Mouse (Mus musculus) heart, postnatal 14 days (tissue): Measurements from ENCODE around the gene Tpst1. TPM values are rescaled to one million over a fixed set of nuclear protein-coding genes. Genes with fewer than 3 reads are reported as not detected.

Experiments
- DNase-seq, 2 experiments: peaks; one replicate each; pipeline ENCODE4 v3.0.0; 2021 to 2022
- intact Hi-C: fragments of 180-260 bp; cut with DNase I; formaldehyde crosslinking; loops from one replicate; pipeline ENCODE4 v1.15.1; 2025
- total RNA-seq, 2 experiments: library from RNA; stranded (reverse); gene quantifications; 2 replicates each; pipeline ENCODE4 v1.2.3; 2021

The Tpst1 gene
- total RNA-seq, 2 experiments from 2014 or later, result 15.7 to 16.9 TPM

DNA sequence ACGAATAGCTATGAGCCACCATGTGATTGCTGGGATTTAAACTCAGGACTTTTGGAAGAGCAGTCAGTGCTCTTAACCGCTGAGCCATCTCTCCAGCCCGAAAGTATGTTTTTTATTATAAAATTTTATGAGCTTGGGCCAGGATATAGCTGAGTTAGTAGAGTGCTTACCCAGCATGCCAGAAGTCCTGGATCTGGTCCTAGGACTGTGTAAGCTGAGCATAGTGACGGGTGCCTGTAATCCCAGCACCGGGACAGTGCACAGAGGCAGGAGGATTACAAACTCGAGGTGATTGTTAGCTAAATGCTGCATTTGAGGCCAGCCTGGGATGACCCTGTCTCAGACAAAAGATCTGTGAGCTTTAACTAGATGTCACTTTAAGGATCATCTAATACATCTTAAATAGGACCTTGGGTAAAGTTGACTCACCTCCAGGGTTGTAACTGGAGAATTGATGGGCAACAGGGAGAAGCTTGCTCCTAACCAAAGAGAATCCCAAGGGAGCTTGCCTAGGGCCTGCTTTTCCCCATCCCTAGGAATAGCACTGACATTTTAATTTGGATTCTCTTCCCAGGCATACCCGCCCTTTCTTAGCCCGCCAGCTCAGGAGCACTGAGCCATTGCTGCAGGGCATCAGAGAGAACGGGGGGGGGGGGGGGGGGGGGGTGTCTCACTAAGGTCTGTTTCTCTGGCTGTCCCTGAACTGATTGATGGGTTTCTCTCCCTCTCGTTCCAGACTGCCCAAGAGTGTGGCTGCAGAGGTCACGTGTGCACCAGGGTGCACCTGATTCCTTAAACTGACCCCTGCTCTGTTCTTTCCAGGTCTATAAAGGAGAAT, 55.8 kb downstream of the Tpst1 start:
- intact Hi-C loops, result no loop called here
- no peak for DNase-seq

DNA sequence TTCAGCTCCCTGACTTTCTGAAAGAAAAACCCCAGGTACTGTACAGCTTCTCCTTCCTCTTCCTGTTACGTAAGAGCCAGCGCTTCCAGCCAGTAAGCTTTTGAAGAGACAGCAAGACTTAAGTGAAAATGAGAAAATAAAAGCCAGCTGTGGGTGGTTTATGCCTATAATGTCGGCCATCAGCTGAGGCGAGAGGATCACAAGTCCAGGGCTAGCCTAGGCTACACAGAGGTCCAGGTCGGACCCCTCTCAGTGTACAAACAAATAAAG, 56.3 kb downstream of the Tpst1 start:
- intact Hi-C loops, result no loop called here
- no peak for DNase-seq

DNA sequence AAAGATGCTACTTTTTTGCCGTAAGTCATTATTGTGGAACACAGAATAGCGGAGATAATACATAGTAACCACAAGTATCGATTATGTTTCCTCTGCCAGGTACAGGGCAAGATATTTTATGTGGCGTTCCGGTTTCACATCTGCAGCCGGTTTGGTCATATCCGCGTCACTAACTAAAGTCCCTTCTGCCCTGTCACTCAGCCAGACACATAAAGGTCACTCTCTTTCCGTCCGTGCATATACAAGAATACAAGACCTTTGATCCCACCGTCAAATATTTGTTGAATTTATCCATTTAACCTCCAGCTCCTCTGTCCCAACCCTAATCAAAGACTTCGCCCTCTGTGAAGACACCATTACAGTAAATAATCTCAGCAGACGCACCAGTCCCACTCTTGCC, 63.5 kb downstream of the Tpst1 start:
- DNase-seq, result no peak
- intact Hi-C loops, result loop anchor here (5.0 kb wide), 1 partner anchor 54 kb away; no protein-coding TSS in a partner anchor

DNA sequence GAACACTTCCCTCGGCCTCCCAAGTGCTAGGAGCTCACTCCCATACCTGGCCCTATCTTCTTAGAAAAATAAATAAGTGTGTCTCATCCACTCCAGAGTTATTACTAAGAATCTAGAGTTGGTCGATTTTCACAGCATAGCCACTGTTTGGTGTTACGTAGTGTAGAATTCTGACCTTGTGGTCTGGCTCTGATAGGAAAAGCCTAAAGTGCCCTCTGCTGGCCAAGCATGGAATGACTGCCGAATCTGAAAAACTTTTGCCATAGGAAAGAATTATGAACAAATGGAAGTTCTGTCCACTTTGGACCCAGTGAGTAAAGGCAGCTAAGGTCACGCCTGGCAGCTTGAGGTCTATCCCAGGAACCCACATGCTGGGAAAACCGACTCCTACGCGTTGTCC, 66.3 kb downstream of the Tpst1 start:
- intact Hi-C loops, result loop anchor here (1.0 to 5.0 kb wide), 3 partner anchors 15 to 95 kb away; no protein-coding TSS in a partner anchor
- peak; percentile 81 to 87 for DNase-seq

DNA sequence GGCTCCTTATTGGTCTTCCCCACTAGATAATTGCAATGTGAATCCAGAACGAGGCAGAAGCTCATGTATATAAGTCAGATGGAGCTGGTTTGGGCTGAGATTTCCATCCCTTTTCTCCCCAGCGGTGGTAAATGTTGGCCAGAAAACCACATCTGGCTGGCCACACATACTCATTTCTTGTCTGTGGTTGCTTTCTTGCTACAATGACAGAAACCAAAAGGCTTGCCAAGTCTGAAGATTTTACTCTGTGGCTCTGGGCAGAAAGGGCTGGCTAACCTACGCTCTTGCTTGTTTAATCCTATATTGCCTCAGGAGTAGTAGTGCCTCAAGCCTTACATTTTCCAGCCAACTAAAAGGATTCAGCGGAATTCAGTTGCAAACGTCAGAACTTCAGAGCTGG, 68.0 kb downstream of the Tpst1 start:
- DNase-seq, result no peak
- intact Hi-C loops, result loop anchor here (5.0 kb wide), 1 partner anchor 119 kb away; no protein-coding TSS in a partner anchor

DNA sequence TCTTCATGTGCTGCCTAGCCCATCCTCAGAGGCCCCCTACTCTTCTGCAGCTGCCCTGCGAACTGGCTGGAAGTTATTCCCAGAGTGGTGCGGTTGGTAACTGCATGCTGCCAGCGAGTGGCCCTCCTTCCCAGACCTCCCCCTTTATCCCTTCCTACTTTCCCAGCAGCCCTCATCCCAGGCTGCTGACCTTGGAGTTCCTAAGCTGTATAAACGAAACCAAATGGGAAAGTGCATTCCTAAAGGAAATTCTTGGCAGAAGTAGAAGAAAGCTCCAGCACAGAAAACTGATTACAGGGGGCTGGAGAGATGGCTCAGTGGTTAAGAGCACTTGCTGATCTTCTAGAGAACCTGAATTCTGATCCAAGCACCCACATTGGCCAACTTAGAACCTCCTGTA, 68.9 kb downstream of the Tpst1 start:
- intact Hi-C loops, result loop anchor here (5.0 kb wide), 1 partner anchor 120 kb away; no protein-coding TSS in a partner anchor
- DNase-seq, result no peak

DNA sequence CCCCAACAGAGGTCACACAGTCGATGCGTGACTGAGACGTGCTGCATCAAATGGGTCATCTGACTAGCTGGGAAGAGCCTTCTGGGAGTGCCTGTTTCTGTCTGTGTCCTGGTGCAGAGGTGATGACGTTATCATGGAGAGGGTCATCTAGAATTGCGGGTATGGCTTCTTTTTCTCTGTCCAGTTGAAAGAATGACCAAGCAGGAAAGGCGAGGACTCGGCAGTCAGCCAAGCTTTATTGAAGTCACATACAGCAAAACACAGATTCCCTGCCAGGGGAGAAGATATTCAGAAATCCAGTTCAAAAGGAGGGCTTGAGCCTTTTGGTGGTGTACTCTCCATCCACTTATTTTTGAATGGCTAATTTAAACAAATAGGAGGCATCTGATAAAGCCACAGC, 70.0 kb downstream of the Tpst1 start:
- DNase-seq, result no peak
- intact Hi-C loops, result loop anchor here (5.0 kb wide), 1 partner anchor 121 kb away; no protein-coding TSS in a partner anchor

DNA sequence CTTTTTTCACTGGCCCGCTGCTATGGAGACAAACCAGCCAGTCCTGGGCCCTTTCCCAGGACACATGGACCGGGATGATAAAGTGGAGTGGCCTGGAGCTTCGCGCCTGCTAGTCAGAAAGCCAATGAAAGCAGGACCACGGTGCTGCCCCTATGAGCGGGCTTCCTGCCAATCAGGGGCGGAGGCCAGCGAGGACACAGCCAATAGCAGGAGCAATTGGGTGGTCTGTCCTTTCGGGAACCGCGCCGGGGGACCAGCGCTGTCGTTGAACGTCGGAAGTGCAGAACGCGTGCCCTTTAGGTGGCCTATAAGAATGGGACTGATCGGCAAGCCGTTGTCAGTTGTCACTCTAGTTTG, 70.8 kb downstream of the Tpst1 start:
- peak; percentile 76 to 79 for DNase-seq
- intact Hi-C loops, result loop anchor here (5.0 kb wide), 1 partner anchor 122 kb away; no protein-coding TSS in a partner anchor

DNA sequence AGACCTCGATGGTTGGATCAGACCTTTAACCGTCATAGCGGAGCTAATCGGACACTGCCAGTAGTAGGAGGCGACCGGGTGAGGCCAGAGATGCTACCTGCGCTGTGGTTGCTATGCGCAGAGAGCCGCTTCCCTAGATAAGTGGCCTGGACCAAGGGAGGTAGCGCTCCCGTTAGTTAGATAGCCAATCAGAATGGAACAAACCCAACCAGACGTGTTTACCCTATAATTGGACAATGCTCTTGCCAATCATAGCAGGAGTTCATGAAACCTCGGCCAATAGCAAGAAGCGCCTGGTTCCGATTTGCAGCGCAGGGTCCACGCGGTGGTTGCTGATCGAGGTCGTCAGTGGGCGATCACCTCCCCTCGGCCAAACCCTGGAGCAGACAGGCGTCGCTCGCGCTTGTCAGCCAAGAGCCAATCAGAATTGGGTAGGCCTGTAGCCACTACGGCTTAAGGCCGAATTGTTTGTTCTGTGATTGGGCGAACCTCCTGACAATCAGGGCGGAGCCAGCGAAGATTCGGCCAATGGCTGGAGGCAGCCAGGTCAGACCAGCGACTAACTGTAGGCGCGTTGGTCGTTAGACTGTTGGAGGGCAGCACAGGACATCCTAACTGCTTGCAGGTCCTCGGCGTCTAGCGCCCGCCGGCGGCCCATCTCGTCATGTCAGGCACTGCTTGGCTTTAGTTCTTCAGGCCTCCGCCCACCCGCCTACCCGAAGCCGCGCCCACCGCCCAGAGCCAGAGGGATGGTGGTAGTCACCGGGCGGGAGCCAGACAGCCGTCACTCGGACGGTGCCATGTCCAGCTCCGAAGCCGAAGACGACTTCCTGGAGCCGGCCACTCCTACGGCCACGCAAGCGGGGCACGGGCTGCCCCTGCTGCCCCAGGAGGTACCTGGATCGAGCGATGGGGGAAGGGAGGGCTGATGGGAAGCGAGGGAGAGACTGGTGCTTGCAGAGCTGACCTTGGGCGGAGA, 71.5 kb downstream of the Tpst1 start, which contains the start of gene Kctd7:
Kctd7 (plus strand) TSS at position 528 of the 979 bp plus-strand sequence.
- peak; percentile 94 to 95 for DNase-seq
- intact Hi-C loops, result loop anchor here (5.0 kb wide), 1 partner anchor 122 kb away; no protein-coding TSS in a partner anchor

DNA sequence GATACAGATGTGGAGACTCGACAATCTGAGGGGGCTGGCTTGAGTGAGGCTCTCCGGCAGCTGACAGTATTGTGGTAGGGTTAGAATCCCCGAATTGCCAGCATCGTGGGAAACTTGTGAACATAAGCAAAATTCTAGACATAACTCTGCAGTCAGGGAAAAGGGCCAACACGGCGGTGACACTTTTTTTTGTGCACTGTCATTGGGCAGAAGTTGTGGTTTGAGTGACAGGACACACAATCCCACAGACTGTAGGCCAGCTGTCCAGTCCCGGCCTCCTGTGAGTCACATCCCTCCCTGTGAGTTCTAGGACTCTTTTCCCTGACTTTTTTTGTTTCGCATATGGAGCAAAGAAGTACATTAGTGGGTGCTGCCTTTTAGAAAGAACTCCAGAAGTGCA, 72.8 kb downstream of the Tpst1 start:
- intact Hi-C loops, result no loop called here
- DNase-seq, result no peak

DNA sequence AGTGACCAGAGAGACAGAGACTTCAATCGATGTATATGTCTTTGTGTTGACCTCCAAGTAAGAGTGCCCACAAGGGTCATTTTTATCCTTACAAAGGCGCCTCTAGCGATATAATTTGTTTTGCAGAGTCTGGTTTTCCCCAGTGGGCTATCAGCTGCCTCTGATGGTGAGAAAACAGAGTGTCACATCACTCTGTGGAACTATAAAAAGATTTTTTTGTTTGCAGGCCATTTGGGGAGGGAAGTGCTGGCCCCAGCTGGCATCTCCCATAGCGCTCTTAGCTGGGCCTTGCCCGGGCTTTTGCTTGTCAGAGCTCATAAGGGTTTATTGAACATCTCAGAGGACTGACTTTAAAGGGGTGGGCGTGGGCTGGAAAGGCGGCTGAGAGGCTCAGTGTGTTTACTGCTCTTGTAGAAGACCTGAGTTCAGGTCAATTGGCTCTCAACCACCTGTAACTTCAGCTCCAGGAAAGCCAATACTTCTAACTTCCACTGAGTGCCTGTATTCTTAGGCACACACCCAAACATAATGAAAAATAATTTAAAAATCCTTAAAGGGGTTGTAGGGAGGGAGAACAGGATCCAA, 76.7 kb downstream of the Tpst1 start:
- no peak for DNase-seq
- intact Hi-C loops, result no loop called here

DNA sequence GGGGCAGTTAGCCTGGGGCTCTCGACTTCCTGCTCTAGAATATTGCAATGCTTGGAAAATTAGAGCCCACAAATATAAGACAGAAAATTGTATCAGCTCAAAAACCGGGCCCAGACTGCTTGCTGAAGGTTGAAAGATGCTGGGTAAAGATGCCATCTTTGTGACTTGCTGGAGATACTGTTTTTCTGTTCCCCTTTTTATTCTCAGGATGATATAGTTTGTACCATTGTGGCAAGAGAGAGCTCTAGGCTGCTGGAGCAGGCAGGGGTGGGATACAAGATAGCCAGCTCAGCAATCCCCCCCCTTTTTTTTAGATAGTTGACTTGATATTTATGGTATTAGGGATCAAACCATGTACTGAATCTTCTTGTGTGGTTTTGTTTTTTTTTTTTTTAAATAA, 81.2 kb downstream of the Tpst1 start:
- intact Hi-C loops, result no loop called here
- no peak for DNase-seq

DNA sequence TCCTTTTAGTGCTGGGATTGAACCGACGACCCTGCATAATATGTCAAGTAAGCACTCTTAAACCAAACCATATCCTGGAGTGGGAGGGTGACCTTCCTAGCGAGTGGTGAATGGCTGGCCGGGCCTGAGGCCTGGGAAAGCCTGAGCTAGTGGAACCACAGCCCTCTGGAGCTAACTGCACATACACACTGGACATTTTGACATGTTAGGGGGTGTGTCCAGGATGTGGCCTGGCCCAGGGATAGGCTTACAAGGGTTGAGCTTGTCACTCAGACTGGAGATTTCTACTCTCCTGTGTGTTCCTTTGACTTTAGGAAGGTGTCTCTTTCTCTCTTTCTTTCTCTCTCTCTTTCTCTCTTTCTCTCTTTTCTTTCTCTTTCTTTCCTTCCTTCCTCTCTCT, 85.4 kb downstream of the Tpst1 start:
- DNase-seq, result no peak
- intact Hi-C loops, result no loop called here

DNA sequence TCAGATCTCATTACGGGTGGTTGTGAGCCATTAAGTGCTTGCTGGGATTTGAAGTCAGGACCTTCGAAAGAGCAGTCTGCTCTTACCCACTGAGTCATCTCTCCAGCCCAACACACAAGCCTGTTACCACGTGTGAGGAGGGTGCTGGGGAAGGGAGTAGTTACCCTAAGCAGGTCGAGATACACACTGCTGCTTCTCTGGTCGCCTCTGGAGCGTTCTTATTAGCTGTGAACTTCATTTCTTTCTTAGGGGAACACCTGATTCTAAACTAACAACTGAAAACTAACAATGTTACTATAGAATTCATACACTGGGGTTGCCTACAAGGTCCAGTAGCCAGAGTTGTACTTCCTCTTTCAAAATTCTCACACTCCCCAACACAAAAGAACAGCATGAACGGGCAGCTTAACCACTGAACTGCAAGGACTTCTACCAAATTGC, 86.7 kb downstream of the Tpst1 start:
- intact Hi-C loops, result loop anchor here (5.0 to 10.0 kb wide), 2 partner anchors 137 to 245 kb away; no protein-coding TSS in a partner anchor
- no peak for DNase-seq

DNA sequence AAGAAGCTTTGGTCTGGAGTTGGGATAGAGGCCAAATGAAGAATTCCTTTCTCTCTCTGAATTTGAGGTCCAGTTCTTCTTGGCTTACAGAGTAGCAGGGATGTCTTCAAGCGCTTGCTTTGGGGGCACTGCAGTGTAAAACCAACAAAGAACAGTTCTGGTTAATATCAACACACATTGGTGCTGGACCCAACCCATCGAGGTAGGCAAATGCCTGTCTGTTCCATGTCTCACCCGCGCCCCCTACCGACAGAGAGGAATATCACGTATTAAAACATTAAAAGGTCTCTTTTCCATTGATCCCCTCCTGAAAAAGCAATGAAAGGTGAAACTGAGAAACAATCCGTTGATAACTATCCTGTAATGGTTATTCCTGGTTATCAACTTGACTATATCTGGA, 90.5 kb downstream of the Tpst1 start:
- intact Hi-C loops, result loop anchor here (5.0 to 10.0 kb wide), 2 partner anchors 141 to 249 kb away; no protein-coding TSS in a partner anchor
- DNase-seq, result peak; percentile 83 to 88

DNA sequence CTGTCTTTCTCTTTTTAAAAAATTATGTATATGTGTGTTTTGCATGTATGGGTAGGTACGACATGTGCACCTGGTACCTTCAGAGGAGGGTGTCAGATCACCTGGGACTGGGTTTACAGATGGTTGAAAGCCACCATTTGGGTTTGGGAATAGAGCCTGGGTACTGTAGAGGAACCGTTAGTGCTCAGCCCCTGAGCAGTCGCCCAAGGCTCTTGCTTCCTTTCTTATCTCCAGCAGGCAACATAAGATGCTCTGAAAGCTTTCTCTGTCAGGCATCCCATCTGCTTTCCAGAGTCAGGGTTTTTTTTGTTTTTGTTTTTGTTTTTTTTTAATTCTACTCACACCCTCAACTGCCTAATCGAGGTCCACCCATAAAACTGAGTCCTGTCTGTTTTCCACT, 92.1 kb downstream of the Tpst1 start:
- intact Hi-C loops, result loop anchor here (10.0 kb wide), 1 partner anchor 250 kb away; no protein-coding TSS in a partner anchor
- DNase-seq, result no peak

DNA sequence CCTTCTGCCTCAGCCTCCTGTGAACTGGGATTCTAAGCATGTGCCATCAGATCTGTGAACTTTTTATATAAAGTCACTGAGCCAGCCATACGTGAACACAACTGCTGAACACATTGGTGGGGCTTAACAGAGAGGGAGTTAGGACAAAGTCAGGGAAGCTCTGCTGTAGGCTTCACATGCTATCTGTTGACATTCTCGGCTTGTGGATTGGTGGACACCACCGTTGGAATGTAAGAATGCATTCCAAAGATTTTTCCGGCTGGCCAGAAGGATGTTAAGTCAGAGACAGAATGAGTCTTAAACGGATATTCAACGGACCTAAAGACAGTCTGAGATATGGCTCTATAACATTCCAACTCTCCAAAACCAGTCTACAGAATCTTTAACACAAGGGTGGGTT, 96.0 kb downstream of the Tpst1 start:
- DNase-seq, result no peak
- intact Hi-C loops, result loop anchor here (10.0 kb wide), 1 partner anchor 254 kb away; no protein-coding TSS in a partner anchor

DNA sequence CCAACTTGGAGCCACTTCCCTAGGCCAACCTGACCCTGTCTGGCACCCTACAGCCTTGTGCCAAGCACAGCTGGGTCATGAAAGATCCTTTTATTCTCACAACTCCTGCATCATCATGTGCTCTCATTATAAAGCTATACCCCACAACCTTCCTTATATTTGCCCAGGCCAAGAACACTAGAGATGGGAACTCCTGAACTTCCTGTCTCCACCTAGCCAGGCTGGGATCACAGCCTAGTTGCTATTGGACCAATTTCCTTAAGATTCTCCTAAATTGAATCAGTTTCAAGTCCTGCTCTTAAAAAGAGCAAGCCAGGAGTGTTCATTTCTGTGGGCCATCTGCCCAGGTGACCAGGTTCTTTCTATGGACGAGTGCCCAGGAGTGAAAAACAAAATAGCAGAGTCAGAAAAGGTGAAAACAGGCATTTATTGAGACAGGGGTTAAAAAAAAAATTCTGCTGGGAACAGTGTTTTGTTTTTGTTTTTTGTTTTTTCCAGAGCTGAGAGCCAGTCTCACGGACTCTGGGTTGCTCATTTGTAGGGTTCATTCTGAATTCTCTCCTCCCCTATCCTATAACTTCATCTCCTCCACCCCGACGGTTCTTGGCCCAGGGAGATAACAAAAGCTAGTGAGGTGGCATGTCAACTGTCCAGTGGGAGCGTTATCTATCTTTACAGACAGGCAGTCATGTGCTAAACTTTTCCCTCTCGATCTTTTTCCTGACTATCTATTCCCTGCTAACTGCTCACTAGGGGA, 97.7 kb downstream of the Tpst1 start:
- intact Hi-C loops, result loop anchor here (5.0 kb wide), 1 partner anchor 51 kb away; no protein-coding TSS in a partner anchor
- DNase-seq, result no peak

DNA sequence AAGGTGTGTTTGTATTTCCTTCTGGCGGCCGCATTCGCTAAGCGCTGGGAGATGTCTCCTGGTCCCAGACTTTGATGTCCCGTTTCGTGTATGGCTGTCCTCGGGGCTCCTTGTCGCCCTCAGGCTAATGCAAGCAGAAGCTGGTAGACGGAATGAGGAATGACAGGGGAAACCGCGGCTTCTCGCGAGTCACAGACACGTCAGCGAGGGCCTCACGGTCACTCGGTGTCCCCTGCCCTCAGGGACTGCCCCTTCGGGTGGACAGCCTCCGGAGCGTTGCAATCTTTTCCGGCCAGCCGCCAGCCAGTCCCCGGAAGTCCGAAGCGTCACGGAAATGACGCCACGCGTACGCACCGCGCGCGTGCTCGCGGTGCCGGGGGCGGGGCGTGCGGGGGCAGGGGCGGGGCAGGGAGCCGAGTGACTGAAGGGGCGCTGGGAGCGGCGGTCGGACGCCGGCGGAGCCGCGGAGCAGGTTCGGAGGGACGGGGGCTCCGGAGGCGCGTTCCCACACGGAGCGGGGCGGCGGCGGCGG, 98.4 kb downstream of the Tpst1 start, which contains the start of gene Rabgef1:
Rabgef1 (plus strand) TSS at position 376 of the 532 bp plus-strand sequence.
- peak; percentile 97 for DNase-seq
- intact Hi-C loops, result loop anchor here (5.0 kb wide), 1 partner anchor 51 kb away; no protein-coding TSS in a partner anchor
